Mouse (Mus musculus): Measurements from ENCODE around the gene Akip1. TPM values are rescaled to one million over a fixed set of nuclear protein-coding genes. Genes with fewer than 3 reads are reported as not detected.

The Akip1 gene
- 1 to 10 TPM; 3.8 to 6.0 TPM for total RNA-seq (2021)

- peak; percentile 92 to 93 for DNase-seq (ENCODE audit: low spot score in 2 of 2)
- intact Hi-C loops (cut with DNase I), result no loop called here
These were observed at the start of gene Akip1, which contains the start of gene St5 for GRCm38 (mm10) chr7:109703190-109704015. TSS of gene Akip1 (plus strand) at chr7:109703690. TSS of gene St5 (minus strand) at chr7:109703605.

- DNase-seq (ENCODE audit: low spot score in 2 of 2), result no peak
- intact Hi-C loops (cut with DNase I), result no loop called here
These were observed 48.6 kb upstream of the Akip1 start for GRCm38 (mm10) chr7:109654871-109655270.

GRCm38 (mm10) chr7:109657884-109658283, 45.6 kb upstream of the Akip1 start:
- DNase-seq (ENCODE audit: low spot score in 2 of 2), result no peak
- intact Hi-C loops (cut with DNase I), result no loop called here

- intact Hi-C loops (cut with DNase I), result no loop called here
- DNase-seq (ENCODE audit: low spot score in 2 of 2), result no peak
These were observed 44.2 kb upstream of the Akip1 start for GRCm38 (mm10) chr7:109659278-109659677.

GRCm38 (mm10) chr7:109662626-109663025, 40.9 kb upstream of the Akip1 start:
- intact Hi-C loops (cut with DNase I), result no loop called here
- DNase-seq (ENCODE audit: low spot score in 2 of 2), result peak; percentile 13 to 33

- no peak for DNase-seq (ENCODE audit: low spot score in 2 of 2)
- intact Hi-C loops (cut with DNase I), result no loop called here
These were observed 36.8 kb upstream of the Akip1 start for GRCm38 (mm10) chr7:109666664-109667063.

GRCm38 (mm10) chr7:109669426-109670170, 33.9 kb upstream of the Akip1 start:
- no peak for DNase-seq (ENCODE audit: low spot score in 2 of 2)
- intact Hi-C loops (cut with DNase I), result loop anchor here (5.0 kb wide), 1 partner anchor 52 kb away; no protein-coding TSS in a partner anchor

- intact Hi-C loops (cut with DNase I), result loop anchor here (5.0 kb wide), 1 partner anchor 55 kb away; no protein-coding TSS in a partner anchor
- peak; percentile 57 to 83 for DNase-seq (ENCODE audit: low spot score in 2 of 2)
These were observed 31.7 kb upstream of the Akip1 start for GRCm38 (mm10) chr7:109671581-109672471.

- DNase-seq (ENCODE audit: low spot score in 2 of 2), result no peak
- intact Hi-C loops (cut with DNase I), result loop anchor here (5.0 kb wide), 1 partner anchor 58 kb away; no protein-coding TSS in a partner anchor
These were observed 28.4 kb upstream of the Akip1 start for GRCm38 (mm10) chr7:109674944-109675628.

- no peak for DNase-seq (ENCODE audit: low spot score in 2 of 2)
- intact Hi-C loops (cut with DNase I), result no loop called here
These were observed 23.2 kb upstream of the Akip1 start for GRCm38 (mm10) chr7:109680284-109680683.

GRCm38 (mm10) chr7:109680879-109681278, 22.6 kb upstream of the Akip1 start:
- intact Hi-C loops (cut with DNase I), result no loop called here
- no peak for DNase-seq (ENCODE audit: low spot score in 2 of 2)

GRCm38 (mm10) chr7:109686585-109687128, 16.8 kb upstream of the Akip1 start:
- intact Hi-C loops (cut with DNase I), result no loop called here
- DNase-seq (ENCODE audit: low spot score in 2 of 2), result no peak

GRCm38 (mm10) chr7:109690101-109690500, 13.4 kb upstream of the Akip1 start:
- DNase-seq (ENCODE audit: low spot score in 2 of 2), result no peak
- intact Hi-C loops (cut with DNase I), result no loop called here

- intact Hi-C loops (cut with DNase I), result no loop called here
- DNase-seq (ENCODE audit: low spot score in 2 of 2), result no peak
These were observed 12.5 kb upstream of the Akip1 start for GRCm38 (mm10) chr7:109690961-109691360.

- intact Hi-C loops (cut with DNase I), result no loop called here
These were observed 8.7 kb upstream of the Akip1 start for GRCm38 (mm10) chr7:109694576-109695338.

GRCm38 (mm10) chr7:109695339-109695726, 8.2 kb upstream of the Akip1 start:
- DNase-seq (ENCODE audit: low spot score in 2 of 2), result no peak
- intact Hi-C loops (cut with DNase I), result no loop called here

More at GRCm38 (mm10) chr7:109694576-109695338, 8.7 kb upstream of the Akip1 start:
- DNase-seq (ENCODE audit: low spot score in 2 of 2), result no peak

GRCm38 (mm10) chr7:109700213-109700612, 3.3 kb upstream of the Akip1 start:
- no peak for DNase-seq (ENCODE audit: low spot score in 2 of 2)
- intact Hi-C loops (cut with DNase I), result no loop called here

- no peak for DNase-seq (ENCODE audit: low spot score in 2 of 2)
- intact Hi-C loops (cut with DNase I), result no loop called here
These were observed 769 bp upstream of the Akip1 start for GRCm38 (mm10) chr7:109702721-109703120.
